7 mouse cellular contexts compared by ENCODE assay signal in the genomic region with DNA sequence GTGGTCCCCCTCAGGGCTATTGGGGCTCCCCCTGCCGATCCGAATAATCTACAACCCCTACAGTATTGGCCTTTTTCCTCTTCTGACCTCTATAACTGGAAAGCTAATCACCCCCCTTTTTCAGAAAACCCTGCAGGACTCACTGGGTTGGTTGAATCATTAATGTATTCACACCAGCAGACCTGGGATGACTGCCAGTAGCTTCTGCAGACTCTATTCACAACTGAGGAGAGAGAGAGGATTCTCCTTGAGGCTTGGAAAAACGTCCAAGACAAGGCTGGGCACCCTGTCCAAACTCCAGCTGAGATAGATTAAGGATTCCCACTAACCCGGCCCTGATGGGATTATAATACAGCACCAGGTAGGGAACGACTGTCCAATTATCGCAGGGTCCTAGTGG. TPM values are rescaled to one million over a fixed set of nuclear protein-coding genes. Genes with fewer than 3 reads are reported as not detected.
DNase-seq lines count a peak whose midpoint lies in the region; ATAC-seq and TF ChIP-seq lines count a peak whose summit lies in the region.
"Not testable (repeated sequence)": the region's sequence is repeated elsewhere in the genome, so short reads cannot be mapped to it uniquely, and the experiment has no call there.

No protein-coding gene starts in this region.

- not testable (repeated sequence) for H3K4me3 ChIP-seq in forebrain, embryonic 14.5 days (ENCODE audit: low read depth, low read length); myocyte

- not testable (repeated sequence) for TF ChIP-seq POLR2A in myocyte (IDR thresholded peaks at IDR 0.05; ENCODE audit: insufficient read length, low read depth)

- ATAC-seq in forebrain, embryonic 14.5 days, result not testable (repeated sequence)

- not testable (repeated sequence) for H3K27ac ChIP-seq in forebrain, embryonic 14.5 days (ENCODE audit: low read depth, low read length)

- 75% methylated on average over 6 of the region's 6 CpGs for WGBS in forebrain, embryonic 14.5 days

- H3K4me1 ChIP-seq in forebrain, embryonic 14.5 days (ENCODE audit: control insufficient read depth, insufficient read depth, low read length), result not testable (repeated sequence)

- H3K9me3 ChIP-seq in forebrain, embryonic 14.5 days (replicated peaks; ENCODE audit: control insufficient read depth, low read length), result not testable (repeated sequence)

- H3K9ac ChIP-seq in forebrain, embryonic 14.5 days (ENCODE audit: low read length), result not testable (repeated sequence)

- peak; percentile 10 for DNase-seq in brain, adult 2 months (ENCODE audit: low read depth, low spot score)
- peak; percentile 2 for DNase-seq in cerebellum, adult 9-11 months
- DNase-seq in forebrain, embryonic 14.5 days (ENCODE audit: low spot score), result peak; percentile 37
- DNase-seq in kidney, adult 11 months, result peak; percentile 5
- DNase-seq in kidney, adult 9 months, result peak; percentile 42
- peak; percentile 54 for DNase-seq in left cerebral cortex, postnatal 4 days

- not testable (repeated sequence) for H3K36me3 ChIP-seq in forebrain, embryonic 14.5 days (ENCODE audit: control insufficient read depth, insufficient read depth, low read length); myocyte (ENCODE audit: control insufficient read depth, insufficient read depth)

- H3ac ChIP-seq in myocyte (ENCODE audit: control insufficient read depth, insufficient read length), result not testable (repeated sequence)

- H3K4me2 ChIP-seq in forebrain, embryonic 14.5 days (ENCODE audit: low read length), result not testable (repeated sequence)
- peak overlapping the region; percentile 30 for H3K4me2 ChIP-seq in myocyte (ENCODE audit: low read depth)

- intact Hi-C loops in left cerebral cortex, postnatal 4 days (cut with DNase I), result not testable (repeated sequence)

- H3K27me3 ChIP-seq in forebrain, embryonic 14.5 days (replicated peaks; ENCODE audit: control insufficient read depth, insufficient read depth, low read length); myocyte (ENCODE audit: control insufficient read depth, insufficient read depth, insufficient read length): not testable (repeated sequence)

- not testable (repeated sequence) for H3K79me2 ChIP-seq in myocyte (ENCODE audit: control insufficient read depth, insufficient read depth)

RNA-seq across cellular contexts. Expression of a gene that starts 41.4 kb away (rescaled TPM):
- 3.0 and 3.2 TPM in 2 replicates for polyA plus RNA-seq in forebrain, embryonic 14.5 days (2014; fragmentation: Nextera tagmentation; extraction: Ambion mirVana)
- total RNA-seq in left cerebral cortex, postnatal 4 days (2021), result 1 to 10 TPM; 4.8 to 7.2 TPM
- not detected for polyA plus RNA-seq in myocyte (2012; fragmentation: generic; extraction: Trizol)

Comparison
In these comparisons a context has a peak if more than half of its experiments do, and no peak if none do; other contexts are left out.
1. DNase-seq: peak in every context shown above with its lines; median percentile 54 in left cerebral cortex, postnatal 4 days; 42 in kidney, adult 9 months; 37 in forebrain, embryonic 14.5 days; 10 in brain, adult 2 months; 5 in kidney, adult 11 months; 2 in cerebellum, adult 9-11 months.